Mouse (Mus musculus) limb, embryonic 14.5 days (tissue): ENCODE data around the gene Phlpp1. TPM values are rescaled to one million over a fixed set of nuclear protein-coding genes. Genes with fewer than 3 reads are reported as not detected.

Experiments used
- ATAC-seq: fragments of 200-750 bp; cut with Nextera tagmentation; 2 replicates; pipeline ENCODE4 v1.8.0; 2017; ENCODE audit warnings: low read depth, moderate number of reproducible peaks, moderate TSS enrichment; ENCODE audit not compliant: low FRiP score
- DNase-seq: peaks from one replicate; pipeline ENCODE4 v3.0.0-alpha.2; 2015; ENCODE audit warnings: low spot score
- H3K27ac ChIP-seq: fragments of 300-500 bp; sonication (generic); replicated peaks from 2 replicates; pipeline ENCODE4 v1.5.1; 2014; ENCODE audit warnings: low read depth, mild to moderate bottlenecking, low read length, moderate library complexity, mixed read lengths
- H3K27me3 ChIP-seq: fragments of 300-500 bp; sonication (generic); 2 replicates; pipeline ENCODE4 v1.6.1; 2014; ENCODE audit warnings: low read length, mixed read lengths; ENCODE audit not compliant: control insufficient read depth, insufficient read depth
- H3K36me3 ChIP-seq: fragments of 300-500 bp; sonication (generic); 2 replicates; pipeline ENCODE4 v1.6.1; 2014; ENCODE audit warnings: mild to moderate bottlenecking, low read length, moderate library complexity, mixed read lengths; ENCODE audit not compliant: control insufficient read depth, insufficient read depth
- H3K4me1 ChIP-seq: fragments of 300-500 bp; sonication (generic); 2 replicates; pipeline ENCODE4 v1.6.1; 2014; ENCODE audit warnings: antibody characterized with exemption, low read length, mixed read lengths; ENCODE audit not compliant: control insufficient read depth, insufficient read depth
- H3K4me2 ChIP-seq: fragments of 300-500 bp; sonication (generic); replicated peaks from 2 replicates; pipeline ENCODE4 v1.6.1; 2014; ENCODE audit warnings: low read depth, mild to moderate bottlenecking, low read length, moderate library complexity; ENCODE audit not compliant: severe bottlenecking
- H3K4me3 ChIP-seq: fragments of 300-500 bp; sonication (generic); replicated peaks from 2 replicates; pipeline ENCODE4 v1.5.1; 2014; ENCODE audit warnings: low read length
- H3K9ac ChIP-seq: fragments of 300-500 bp; sonication (generic); 2 replicates; pipeline ENCODE4 v1.6.1; 2014; ENCODE audit warnings: mild to moderate bottlenecking, low read depth, low read length, moderate library complexity; ENCODE audit not compliant: severe bottlenecking
- H3K9me3 ChIP-seq: fragments of 300-500 bp; sonication (generic); 2 replicates; pipeline ENCODE4 v1.6.1; 2016; ENCODE audit warnings: low read length; ENCODE audit not compliant: control insufficient read depth
- POLR2A ChIP-seq: fragments of 200-500 bp; IDR thresholded peaks from 2 replicates; pipeline ENCODE4 v1.8.0; 2012; ENCODE audit warnings: inconsistent platforms, mild to moderate bottlenecking, moderate library complexity, borderline replicate concordance; ENCODE audit not compliant: insufficient read depth, insufficient read length; ENCODE audit errors: extremely low read depth
- WGBS: fragments of 180-500 bp; shearing (Covaris S2); extraction: QIAGEN DNeasy Blood & Tissue Kit; methylation state at CpG from one replicate; pipeline ENCODE4 v1.1.7; 2014; 5-methylcytosine and 5-hydroxymethylcytosine counted together
- polyA plus RNA-seq, 2 experiments: library from polyadenylated mRNA; depleted of rRNA in 1 of 2; stranded (reverse) in 1 of 2; unstranded in 1 of 2; fragments of >200 nt; fragmentation: Nextera tagmentation in 1 of 2; extraction: Ambion mirVana in 1 of 2; gene quantifications; 2 replicates each; pipeline versions ENCODE4 v1.2.1 to v1.2.3; 2012 to 2014

The Phlpp1 gene
- polyA plus RNA-seq, 2 experiments, result 3.9 to 9.3 TPM

DNA sequence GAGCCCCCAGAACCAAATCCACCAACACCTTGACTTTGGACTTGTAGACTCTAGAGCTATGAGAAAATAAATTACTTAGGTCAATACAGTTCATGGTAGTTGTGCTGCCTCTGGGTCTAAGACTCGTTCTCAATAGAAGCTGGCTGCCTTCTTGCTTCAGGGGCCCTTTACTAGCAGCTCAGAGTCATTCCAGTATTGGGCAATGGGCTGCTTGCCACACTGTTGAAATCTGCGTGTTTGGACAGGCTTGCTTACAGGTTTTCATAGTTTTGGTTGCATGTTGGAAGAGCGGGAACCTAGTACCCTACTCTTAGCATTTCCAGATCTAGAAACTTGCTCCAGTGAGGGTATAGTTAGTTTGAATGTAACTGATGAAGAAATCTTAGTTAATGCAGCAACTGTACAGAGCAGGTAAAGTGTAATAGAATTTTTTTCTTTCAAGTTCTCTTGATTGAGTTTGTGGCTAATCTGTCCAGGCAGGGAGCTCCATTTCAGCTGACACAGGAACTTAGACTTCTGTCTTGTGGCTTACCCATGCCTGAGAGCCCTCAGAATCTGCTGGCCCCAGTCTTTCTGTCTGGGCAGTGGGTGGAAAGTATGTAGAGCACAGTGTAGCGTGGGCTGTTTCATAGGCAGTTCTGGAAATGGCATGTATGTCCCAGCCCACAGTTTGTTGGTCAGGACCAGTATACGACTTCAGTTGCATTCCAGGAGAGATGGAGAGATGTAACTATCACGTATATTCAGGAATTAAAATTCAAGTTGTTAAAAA, 96.7 kb downstream of the Phlpp1 start:
- WGBS, result 84% methylated on average over 6 of the region's 6 CpGs
- DNase-seq (no peak), ATAC-seq (no peak)
- Histone ChIP-seq H3K4me2 (no peak overlapping the region), H3K9ac (no peak overlapping the region), H3K27me3 (no peaks in the 10 kb centered on the region), H3K9me3 (no peaks in the 10 kb centered on the region), H3K4me1 (no peaks in the 10 kb centered on the region), H3K27ac (no peak overlapping the region), H3K36me3 (no peaks in the 10 kb centered on the region), H3K4me3 (no peak overlapping the region)
- no peak for TF ChIP-seq POLR2A

- ATAC-seq, result no peak
- TF ChIP-seq POLR2A, result no peak
Observed at GRCm38 (mm10) chr1:106269337-106269736, 97.8 kb downstream of the Phlpp1 start.

DNA sequence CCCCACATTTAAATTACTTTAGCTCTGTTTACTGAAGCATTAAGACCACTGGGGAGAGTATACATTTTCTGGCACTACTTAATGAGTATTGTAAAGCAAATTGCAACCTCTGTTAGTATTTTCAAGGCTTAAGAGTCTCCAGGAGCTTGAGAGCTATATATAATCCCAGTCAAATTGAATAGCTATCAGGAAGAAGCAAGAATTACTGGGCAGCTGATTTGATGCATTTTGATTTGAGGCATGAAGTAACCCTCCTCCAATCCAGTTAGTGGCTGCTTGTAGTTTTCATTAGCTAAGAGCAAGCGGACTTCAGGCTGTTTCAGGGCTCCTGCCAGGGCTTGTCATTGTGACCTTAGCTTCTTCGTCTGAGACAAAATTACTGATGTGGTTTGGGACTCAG, 101.4 kb downstream of the Phlpp1 start:
- no peak for DNase-seq
- TF ChIP-seq POLR2A, result no peak
- no peak overlapping the region for H3K9ac ChIP-seq
- H3K9me3 ChIP-seq, result no peaks in the 10 kb centered on the region
- H3K4me2 ChIP-seq, result no peak overlapping the region
- no peak overlapping the region for H3K4me3 ChIP-seq
- ATAC-seq, result no peak
- H3K36me3 ChIP-seq, result no peaks in the 10 kb centered on the region
- no peaks in the 10 kb centered on the region for H3K27me3 ChIP-seq
- peaks cover 10% of the 10 kb centered on the region for H3K4me1 ChIP-seq
- WGBS, result 68% methylated on average over 2 of the region's 2 CpGs
- H3K27ac ChIP-seq, result no peak overlapping the region

More at GRCm38 (mm10) chr1:106269337-106269736, 97.8 kb downstream of the Phlpp1 start:
- Histone ChIP-seq H3K4me1 (no peaks in the 10 kb centered on the region), H3K27me3 (no peaks in the 10 kb centered on the region), H3K4me2 (no peak overlapping the region), H3K4me3 (no peak overlapping the region), H3K36me3 (no peaks in the 10 kb centered on the region), H3K9me3 (no peaks in the 10 kb centered on the region), H3K27ac (no peak overlapping the region), H3K9ac (no peak overlapping the region)
- DNase-seq, result no peak
- WGBS, result 61% methylated on average over 4 of the region's 4 CpGs

DNA sequence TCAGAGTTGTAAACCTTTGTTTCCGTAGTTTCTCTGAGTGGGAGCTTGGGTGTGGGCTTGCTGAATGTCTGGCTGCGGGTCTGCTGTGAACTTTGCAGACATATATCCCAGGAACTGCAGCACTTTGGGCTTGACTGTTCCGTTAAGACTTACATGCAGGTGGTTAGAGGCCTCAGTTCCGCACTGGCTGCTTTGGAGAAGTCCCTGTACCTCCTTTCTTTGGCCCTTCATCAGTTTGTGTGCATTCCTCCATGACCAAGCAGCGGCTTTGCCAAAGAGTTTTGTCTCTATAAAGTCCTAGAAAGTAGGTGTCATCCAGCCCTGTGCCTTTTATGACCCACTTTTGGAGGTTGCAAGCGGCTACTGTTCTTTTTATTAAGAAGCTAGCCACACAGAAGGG, 102.2 kb downstream of the Phlpp1 start:
- Histone ChIP-seq H3K4me1 (peaks cover 10% of the 10 kb centered on the region), H3K36me3 (no peaks in the 10 kb centered on the region), H3K27me3 (no peaks in the 10 kb centered on the region), H3K4me2 (no peak overlapping the region), H3K9me3 (no peaks in the 10 kb centered on the region), H3K4me3 (no peak overlapping the region), H3K9ac (no peak overlapping the region), H3K27ac (no peak overlapping the region)
- TF ChIP-seq POLR2A, result no peak
- no peak for ATAC-seq
- WGBS, result 68% methylated on average over 6 of the region's 6 CpGs
- no peak for DNase-seq

DNA sequence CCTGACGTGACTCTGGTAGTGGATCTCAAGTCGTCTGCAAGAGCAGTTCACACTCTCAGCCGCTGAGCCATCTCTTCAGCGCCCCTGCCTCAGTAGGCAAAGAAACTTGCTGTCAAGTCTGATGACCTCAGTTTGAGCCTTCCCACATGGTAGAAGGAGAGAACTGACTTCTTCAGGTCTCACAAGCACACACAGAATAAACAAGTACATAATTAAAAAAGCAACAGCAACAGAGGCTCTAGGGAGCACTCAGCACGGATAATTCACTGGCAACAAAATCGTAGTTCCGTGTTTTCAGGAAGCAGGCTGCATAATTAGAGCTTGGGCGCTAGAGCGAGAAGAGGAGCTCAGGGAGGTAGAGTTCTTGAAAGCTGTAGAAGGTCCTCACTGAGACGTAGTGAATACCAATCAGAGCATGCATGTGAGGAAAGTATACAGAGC, 103.0 kb downstream of the Phlpp1 start:
- no peak for DNase-seq
- no peak for TF ChIP-seq POLR2A

More for the DNA sequence above, 103.0 kb downstream of the Phlpp1 start:
- Histone ChIP-seq H3K4me2 (no peak overlapping the region), H3K27ac (no peak overlapping the region), H3K4me1 (peaks cover 10% of the 10 kb centered on the region), H3K27me3 (no peaks in the 10 kb centered on the region), H3K9me3 (no peaks in the 10 kb centered on the region), H3K9ac (no peak overlapping the region), H3K4me3 (no peak overlapping the region), H3K36me3 (no peaks in the 10 kb centered on the region)
- ATAC-seq, result no peak
- WGBS, result 43% methylated on average over 10 of the region's 10 CpGs
